Mouse (Mus musculus) embryonic facial prominence, embryonic 13.5 days (tissue): ENCODE data around the gene Eif2b4. TPM values are rescaled to one million over a fixed set of nuclear protein-coding genes. Genes with fewer than 3 reads are reported as not detected.
"Not testable (repeated sequence)": the region's sequence is repeated elsewhere in the genome, so short reads cannot be mapped to it uniquely, and the experiment has no call there.

Experiments used
- ATAC-seq: fragments of 200-750 bp; cut with Nextera tagmentation; 2 replicates; pipeline ENCODE4 v1.8.0; 2017; ENCODE audit warnings: low read depth; ENCODE audit not compliant: insufficient number of reproducible peaks, insufficient read depth, low FRiP score, low TSS enrichment
- H3K27ac ChIP-seq: fragments of 300-500 bp; sonication (generic); 2 replicates; pipeline ENCODE4 v1.5.1; 2015; ENCODE audit warnings: moderate library complexity, mild to moderate bottlenecking, inconsistent platforms
- H3K27me3 ChIP-seq: fragments of 300-500 bp; sonication (generic); 2 replicates; pipeline ENCODE4 v1.6.1; 2015; ENCODE audit warnings: mild to moderate bottlenecking, inconsistent platforms
- H3K36me3 ChIP-seq: fragments of 300-500 bp; sonication (generic); 2 replicates; pipeline ENCODE4 v1.6.1; 2015; ENCODE audit warnings: mild to moderate bottlenecking, inconsistent platforms
- H3K4me1 ChIP-seq: fragments of 300-500 bp; sonication (generic); 2 replicates; pipeline ENCODE4 v1.6.1; 2015; ENCODE audit warnings: inconsistent platforms
- H3K4me2 ChIP-seq: fragments of 300-500 bp; sonication (generic); 2 replicates; pipeline ENCODE4 v1.6.1; 2015; ENCODE audit warnings: moderate library complexity, mild to moderate bottlenecking, inconsistent platforms
- H3K4me3 ChIP-seq: fragments of 300-500 bp; sonication (generic); 2 replicates; pipeline ENCODE4 v1.5.1; 2015; ENCODE audit warnings: mild to moderate bottlenecking, inconsistent platforms
- H3K9ac ChIP-seq: fragments of 300-500 bp; sonication (generic); 2 replicates; pipeline ENCODE4 v1.6.1; 2015; ENCODE audit warnings: mild to moderate bottlenecking, inconsistent platforms
- H3K9me3 ChIP-seq: fragments of 300-500 bp; sonication (generic); 2 replicates; pipeline ENCODE4 v1.6.1; 2016; ENCODE audit warnings: inconsistent platforms
- WGBS: fragments of 180-500 bp; shearing (Covaris S2); methylation state at CpG from one replicate; pipeline ENCODE4 v1.1.7; 2015; ENCODE audit warnings: mixed read lengths; 5-methylcytosine and 5-hydroxymethylcytosine counted together
- polyA plus RNA-seq: library from polyadenylated mRNA; unstranded; fragments of >200 nt; fragmentation: Nextera tagmentation; extraction: Ambion mirVana; gene quantifications from 2 replicates; pipeline ENCODE4 v1.2.1, GENCODE M21; 2015

Gene Eif2b4
- polyA plus RNA-seq, 1 experiment from 2014 or later, result 71.2 TPM

GRCm38 (mm10) chr5:31219070-31219469 is 25.8 kb upstream of the Eif2b4 start:
- ATAC-seq, result no peak
- peaks cover 16% of the 10 kb centered on the region for H3K4me1 ChIP-seq
- H3K4me2 ChIP-seq, result peak overlapping the region; percentile 81
- 0 out of 2 replicates have a peak overlapping the region, but pooled peaks have one; percentile 21 for H3K9ac ChIP-seq
- H3K4me3 ChIP-seq, result peak overlapping the region; percentile 99
- H3K27me3 ChIP-seq, result no peaks in the 10 kb centered on the region
- H3K27ac ChIP-seq, result no peak overlapping the region
- 0% methylated on average over 2 of the region's 2 CpGs for WGBS
- H3K36me3 ChIP-seq, result no peaks in the 10 kb centered on the region
- H3K9me3 ChIP-seq, result no peaks in the 10 kb centered on the region

- ATAC-seq, result no peak
- H3K27me3 ChIP-seq, result no peaks in the 10 kb centered on the region
- H3K4me2 ChIP-seq, result no peak overlapping the region
- no peak overlapping the region for H3K27ac ChIP-seq
- no peaks in the 10 kb centered on the region for H3K9me3 ChIP-seq
- peaks cover 16% of the 10 kb centered on the region for H3K4me1 ChIP-seq
- no peak overlapping the region for H3K9ac ChIP-seq
- H3K4me3 ChIP-seq, result no peak overlapping the region
- no peaks in the 10 kb centered on the region for H3K36me3 ChIP-seq
- 76% methylated on average over 7 of the region's 7 CpGs for WGBS
These were observed 25.1 kb upstream of the Eif2b4 start for GRCm38 (mm10) chr5:31218294-31218693.

GRCm38 (mm10) chr5:31216554-31216953 is 23.3 kb upstream of the Eif2b4 start:
- H3K4me2 ChIP-seq, H3K9ac ChIP-seq, H3K27ac ChIP-seq, H3K27me3 ChIP-seq, ATAC-seq, H3K4me3 ChIP-seq, H3K9me3 ChIP-seq, H3K36me3 ChIP-seq: not testable (repeated sequence)
- WGBS, result 90% methylated on average over 6 of the region's 6 CpGs
- peaks cover 11% of the 10 kb centered on the region for H3K4me1 ChIP-seq

- no peak overlapping the region for H3K9ac ChIP-seq
- ATAC-seq, result no peak
- WGBS, result 93% methylated on average over 6 of the region's 6 CpGs
- no peaks in the 10 kb centered on the region for H3K27me3 ChIP-seq
- H3K36me3 ChIP-seq, result peaks cover 70% of the 10 kb centered on the region
- H3K9me3 ChIP-seq, result peaks cover 6% of the 10 kb centered on the region
- H3K4me2 ChIP-seq, result no peak overlapping the region
- H3K4me1 ChIP-seq, result peaks cover 26% of the 10 kb centered on the region
- no peak overlapping the region for H3K4me3 ChIP-seq
- no peak overlapping the region for H3K27ac ChIP-seq
These were observed 11.2 kb upstream of the Eif2b4 start for GRCm38 (mm10) chr5:31204421-31204820.

- 93% methylated on average over 2 of the region's 2 CpGs for WGBS
- peaks cover 75% of the 10 kb centered on the region for H3K36me3 ChIP-seq
These were observed 10.6 kb upstream of the Eif2b4 start for GRCm38 (mm10) chr5:31203866-31204265.

GRCm38 (mm10) chr5:31202933-31203332 is 9.7 kb upstream of the Eif2b4 start:
- Histone ChIP-seq H3K4me3 (peak overlapping the region; percentile 83), H3K27me3 (no peaks in the 10 kb centered on the region), H3K4me1 (peaks cover 26% of the 10 kb centered on the region), H3K4me2 (peak overlapping the region; percentile 75), H3K36me3 (peaks cover 79% of the 10 kb centered on the region), H3K27ac (peak overlapping the region; percentile 88), H3K9me3 (peaks cover 6% of the 10 kb centered on the region), H3K9ac (peak overlapping the region; percentile 84)
- no peak for ATAC-seq
- 93% methylated on average over 7 of the region's 7 CpGs for WGBS

More at GRCm38 (mm10) chr5:31203866-31204265, 10.6 kb upstream of the Eif2b4 start:
- peaks cover 6% of the 10 kb centered on the region for H3K9me3 ChIP-seq
- no peak overlapping the region for H3K27ac ChIP-seq
- H3K4me2 ChIP-seq, result no peak overlapping the region
- H3K27me3 ChIP-seq, result no peaks in the 10 kb centered on the region
- ATAC-seq, result no peak
- peaks cover 26% of the 10 kb centered on the region for H3K4me1 ChIP-seq
- H3K4me3 ChIP-seq, result no peak overlapping the region
- H3K9ac ChIP-seq, result no peak overlapping the region

GRCm38 (mm10) chr5:31201742-31202590 is 8.7 kb upstream of the Eif2b4 start, which contains the start of gene Zfp513:
Gene Zfp513 (minus strand): TSS chr5:31202303.
- peaks cover 26% of the 10 kb centered on the region for H3K4me1 ChIP-seq
- peak within 1 kb of the TSS; percentile 75 for H3K4me2 ChIP-seq
- peak within 1 kb of the TSS; percentile 83 for H3K4me3 ChIP-seq
- peaks cover 6% of the 10 kb centered on the region for H3K9me3 ChIP-seq
- H3K9ac ChIP-seq, result peak within 1 kb of the TSS; percentile 84
- peak; percentile 95 for ATAC-seq
- peak within 1 kb of the TSS; percentile 88 for H3K27ac ChIP-seq
- H3K36me3 ChIP-seq, result peaks cover 79% of the 10 kb centered on the region
- H3K27me3 ChIP-seq, result no peaks in the 10 kb centered on the region
- under 1% methylated on average over 53 of the region's 53 CpGs for WGBS

GRCm38 (mm10) chr5:31201042-31201741 is 8.0 kb upstream of the Eif2b4 start:
- peaks cover 81% of the 10 kb centered on the region for H3K36me3 ChIP-seq
- ATAC-seq, result no peak

GRCm38 (mm10) chr5:31200327-31200768 is 7.1 kb upstream of the Eif2b4 start:
- ATAC-seq, result no peak
- H3K4me2 ChIP-seq, result peak overlapping the region; percentile 75

More at GRCm38 (mm10) chr5:31201042-31201741, 8.0 kb upstream of the Eif2b4 start:
- H3K4me1 ChIP-seq, result peaks cover 26% of the 10 kb centered on the region
- H3K27me3 ChIP-seq, result no peaks in the 10 kb centered on the region
- peak overlapping the region; percentile 75 for H3K4me2 ChIP-seq
- H3K4me3 ChIP-seq, result peak overlapping the region; percentile 83
- 13% methylated on average over 13 of the region's 13 CpGs for WGBS
- peak overlapping the region; percentile 84 for H3K9ac ChIP-seq
- H3K9me3 ChIP-seq, result peaks cover 6% of the 10 kb centered on the region
- peak overlapping the region; percentile 62 for H3K27ac ChIP-seq

GRCm38 (mm10) chr5:31199893-31200292 is 6.7 kb upstream of the Eif2b4 start:
- H3K27ac ChIP-seq, result peak overlapping the region; percentile 4; the same call in 1 of the 2 replicates
- H3K9ac ChIP-seq, result no peak overlapping the region
- H3K9me3 ChIP-seq, result peaks cover 6% of the 10 kb centered on the region
- peaks cover 84% of the 10 kb centered on the region for H3K36me3 ChIP-seq
- WGBS, result 88% methylated on average over 9 of the region's 9 CpGs
- H3K4me2 ChIP-seq, result no peak overlapping the region
- peak overlapping the region; percentile 83 for H3K4me3 ChIP-seq
- ATAC-seq, result no peak
- H3K27me3 ChIP-seq, result no peaks in the 10 kb centered on the region
- peaks cover 26% of the 10 kb centered on the region for H3K4me1 ChIP-seq

More at GRCm38 (mm10) chr5:31200327-31200768, 7.1 kb upstream of the Eif2b4 start:
- Histone ChIP-seq H3K9ac (peak overlapping the region; percentile 84; the same call in 1 of the 2 replicates), H3K4me3 (peak overlapping the region; percentile 83), H3K4me1 (peaks cover 26% of the 10 kb centered on the region), H3K27me3 (no peaks in the 10 kb centered on the region), H3K36me3 (peaks cover 83% of the 10 kb centered on the region), H3K27ac (no peak overlapping the region), H3K9me3 (peaks cover 6% of the 10 kb centered on the region)
- WGBS, result 91% methylated on average over 27 of the region's 27 CpGs

GRCm38 (mm10) chr5:31199321-31199892 is 6.2 kb upstream of the Eif2b4 start:
- Histone ChIP-seq H3K4me1 (peaks cover 30% of the 10 kb centered on the region), H3K4me3 (no peak overlapping the region), H3K27me3 (no peaks in the 10 kb centered on the region), H3K9ac (no peak overlapping the region), H3K36me3 (peaks cover 82% of the 10 kb centered on the region), H3K9me3 (peaks cover 6% of the 10 kb centered on the region), H3K27ac (peak overlapping the region; percentile 4; the same call in 1 of the 2 replicates), H3K4me2 (no peak overlapping the region)
- ATAC-seq, result no peak
- 89% methylated on average over 19 of the region's 19 CpGs for WGBS
